Mouse (Mus musculus) heart, postnatal 14 days (tissue): ENCODE measurements at regions not wholly inside any gene's neighbourhood (a gene's known extent, or its start where the extent isn't known, plus 50 kb on each side); places are given as distances from the start of the nearest gene placed in this dataset.

ENCODE experiments used
- DNase-seq, 2 experiments: peaks; one replicate each; pipeline ENCODE4 v3.0.0; 2021 to 2022
- intact Hi-C: fragments of 180-260 bp; cut with DNase I; formaldehyde crosslinking; loops from one replicate; pipeline ENCODE4 v1.15.1; 2025

- DNase-seq, result no peak
Measured at GRCm38 (mm10) chr17:49149896-49150295, 217.7 kb downstream of the Lrfn2 start.

DNA sequence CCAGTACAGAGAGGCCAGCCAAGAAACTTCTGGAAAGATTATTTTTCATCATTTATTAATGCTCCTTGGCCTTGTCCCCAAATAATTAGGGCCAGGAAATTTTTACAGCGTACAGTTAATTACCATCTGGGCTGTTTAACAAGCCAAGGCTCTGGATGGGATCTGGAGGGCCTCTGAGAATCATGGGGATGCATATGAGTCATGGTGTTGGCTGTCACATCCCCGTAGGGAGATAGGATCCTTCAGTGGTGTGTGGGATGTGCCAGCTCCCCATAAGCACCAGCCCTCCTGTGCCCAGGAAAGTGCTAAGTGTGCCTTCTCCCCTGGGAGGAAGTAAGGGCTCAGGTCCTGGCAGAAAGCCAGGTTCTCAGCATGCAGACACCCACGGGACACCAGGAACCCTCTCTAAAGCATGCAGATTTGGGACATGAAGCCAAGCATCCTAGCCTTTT lies 218.8 kb downstream of the Lrfn2 start:
- peak; percentile 26 to 35 for DNase-seq
- intact Hi-C loops, result no loop called here

More at GRCm38 (mm10) chr17:49149896-49150295, 217.7 kb downstream of the Lrfn2 start:
- intact Hi-C loops, result no loop called here

DNA sequence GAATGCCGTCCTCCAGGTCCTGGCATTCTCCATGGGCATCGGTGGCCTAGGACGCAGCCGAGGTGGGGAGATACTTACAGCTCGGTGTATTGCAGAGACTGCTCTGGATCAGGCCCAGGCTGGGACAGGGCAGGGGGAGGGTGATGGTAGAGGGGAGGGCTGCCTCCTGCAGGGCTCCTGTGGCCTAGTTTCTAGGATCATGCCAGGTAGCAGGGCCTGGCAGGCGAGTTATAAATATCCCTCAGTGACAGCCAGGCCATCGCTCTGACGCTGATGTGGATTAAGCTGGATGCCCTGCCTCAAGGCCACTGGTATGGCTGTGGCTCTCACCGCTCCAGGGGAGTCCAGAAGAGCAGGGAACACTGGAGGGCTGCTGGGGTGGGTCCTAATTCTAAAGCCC lies 221.8 kb downstream of the Lrfn2 start:
- intact Hi-C loops, result no loop called here
- peak; percentile 38 to 42 for DNase-seq

DNA sequence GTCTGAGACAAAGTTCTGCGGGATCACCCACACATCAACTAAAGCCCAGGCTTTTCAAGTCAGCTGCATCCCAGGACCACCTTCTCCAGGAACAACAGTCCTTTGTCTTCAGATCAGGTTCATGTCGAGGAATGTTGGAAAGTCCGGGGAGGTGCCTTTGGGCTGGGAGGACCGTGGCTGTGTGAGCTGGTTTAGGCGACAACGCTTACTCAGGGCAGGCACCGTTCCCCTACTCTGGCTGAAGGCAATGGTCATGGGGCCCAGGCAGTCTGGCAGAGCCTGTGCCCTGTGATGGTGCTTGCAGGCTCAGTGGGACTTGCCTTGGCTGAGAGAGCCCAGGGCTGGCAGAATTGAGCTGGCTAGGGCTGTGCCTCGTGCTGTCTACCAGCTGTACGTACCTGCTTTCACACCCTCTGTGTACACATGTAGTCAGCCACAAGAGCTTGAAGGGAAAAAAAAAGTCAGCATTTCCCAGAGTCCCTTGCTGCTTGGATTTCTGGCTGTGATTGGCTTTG lies 222.9 kb downstream of the Lrfn2 start:
- intact Hi-C loops, result no loop called here
- DNase-seq, result no peak

DNA sequence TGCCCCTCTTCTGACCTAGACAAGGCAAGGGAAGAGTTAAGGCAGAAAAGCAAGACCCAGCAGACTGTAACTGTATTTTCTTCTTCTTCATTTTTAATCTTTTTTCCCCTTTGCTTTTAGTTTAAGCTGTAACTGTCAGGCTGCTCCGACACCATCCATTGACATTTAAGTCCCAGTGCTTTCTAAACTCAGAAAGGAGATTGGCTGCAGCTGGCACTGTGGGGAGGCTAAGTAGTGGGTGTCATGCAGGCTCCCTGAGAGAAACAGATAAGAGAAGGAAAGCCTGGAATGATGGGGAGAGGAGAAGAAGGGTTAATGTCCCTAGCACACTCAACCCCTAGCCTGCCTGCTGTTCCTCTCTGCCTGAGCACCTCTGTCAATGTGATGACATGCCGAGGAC lies 225.4 kb downstream of the Lrfn2 start:
- intact Hi-C loops, result no loop called here
- no peak for DNase-seq

DNA sequence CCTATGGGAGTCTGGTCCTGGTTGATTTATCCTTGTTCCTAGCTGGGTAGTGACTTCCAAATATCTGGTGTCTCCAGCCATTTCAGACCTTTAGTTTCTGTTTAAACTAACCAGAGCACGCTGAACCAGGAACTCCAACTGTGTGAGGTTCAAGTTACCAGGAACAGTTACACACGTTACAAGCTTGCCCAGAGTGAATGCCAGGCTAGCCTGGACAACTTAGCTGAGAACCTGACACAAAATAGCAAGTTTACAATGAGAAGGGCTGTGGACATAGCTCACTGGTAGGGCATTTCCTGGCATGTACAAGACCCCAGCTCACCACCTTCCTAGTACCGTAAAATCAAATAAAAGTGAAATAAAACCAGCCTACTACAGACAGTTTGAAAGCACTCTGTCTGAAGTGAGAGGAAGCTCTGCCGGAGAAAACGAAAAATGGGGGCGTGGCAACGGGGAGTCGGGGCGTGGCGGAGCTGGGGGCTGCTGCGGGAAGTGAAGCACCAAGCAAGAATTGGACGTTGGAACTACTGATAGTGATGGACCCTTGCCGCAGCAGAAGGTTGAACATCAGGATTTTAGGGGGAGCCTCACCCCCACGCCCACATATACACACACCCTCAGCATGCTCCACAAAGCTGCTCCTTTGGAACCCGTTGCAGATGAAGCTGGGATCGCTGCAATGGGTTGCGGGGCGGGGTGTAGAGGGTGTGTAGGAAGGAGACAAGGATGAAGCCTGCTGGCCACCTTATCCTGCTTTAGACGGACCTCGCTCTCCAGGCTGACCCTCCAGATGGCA lies 239.3 kb downstream of the Lrfn2 start:
- DNase-seq, result peak; percentile 28 to 48
- intact Hi-C loops, result no loop called here

DNA sequence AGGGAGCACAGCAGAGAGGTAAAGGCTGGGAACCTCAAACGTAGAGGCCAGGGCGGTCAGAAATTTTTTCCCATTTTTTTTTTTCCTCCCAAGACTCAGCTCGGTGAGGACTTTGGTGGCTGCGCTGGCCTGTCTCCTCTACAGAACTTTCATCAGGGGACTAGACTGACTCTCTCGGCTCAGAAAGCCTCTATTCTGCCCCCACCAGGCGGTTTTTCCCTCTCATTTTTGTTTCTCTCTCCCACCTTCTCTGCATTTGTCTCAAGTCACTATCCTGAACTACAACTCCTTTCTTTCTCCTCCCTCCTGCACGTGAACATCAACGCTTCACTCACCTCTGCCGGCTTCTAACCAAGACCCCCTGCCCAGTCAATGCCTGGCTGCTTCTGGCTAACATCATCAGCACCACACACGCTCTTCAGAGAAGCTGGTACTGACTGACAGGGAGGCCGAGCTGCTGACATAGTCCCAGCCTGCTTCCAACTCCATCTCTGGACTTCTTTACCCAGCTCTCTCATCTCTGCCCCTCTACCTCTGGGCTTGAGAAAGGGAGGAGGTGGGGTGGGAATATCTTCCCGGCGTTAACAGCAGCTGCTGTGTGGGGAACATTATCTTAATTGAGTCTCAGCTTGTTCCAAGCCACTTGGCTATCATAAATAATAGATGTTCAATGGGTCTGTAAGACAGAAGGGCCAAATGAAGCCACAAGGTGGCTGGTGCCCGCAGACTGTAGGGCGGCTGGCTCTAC lies 240.0 kb downstream of the Lrfn2 start:
- intact Hi-C loops, result no loop called here
- no peak for DNase-seq

DNA sequence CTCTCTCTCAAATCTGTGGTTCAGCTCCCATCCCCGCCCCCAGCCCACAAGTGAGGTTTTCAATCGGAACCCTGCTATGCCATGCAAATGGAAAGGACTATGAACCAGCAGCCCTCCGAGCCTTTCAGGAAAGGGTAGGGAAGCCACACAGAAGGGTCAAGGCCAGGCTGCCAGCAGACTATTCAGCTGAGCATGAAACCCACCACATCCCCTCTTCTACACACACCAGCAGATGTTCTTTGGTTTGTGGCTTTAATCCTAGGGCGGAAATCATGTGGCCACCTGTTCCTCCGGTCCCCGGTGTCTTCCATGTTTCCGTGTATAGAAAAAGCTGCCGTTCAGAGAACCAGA lies 240.6 kb downstream of the Lrfn2 start:
- intact Hi-C loops, result no loop called here
- no peak for DNase-seq

GRCm38 (mm10) chr17:49177966-49178731 lies 246.0 kb downstream of the Lrfn2 start:
- DNase-seq, result no peak
- intact Hi-C loops, result no loop called here

GRCm38 (mm10) chr17:49182485-49182884 lies 245.7 kb upstream of the Mocs1 start:
- intact Hi-C loops, result loop anchor here (2.0 to 10.0 kb wide), 2 partner anchors 222 to 250 kb away; partner anchors contain the start of gene Lrfn2
- peak; percentile 28 to 52 for DNase-seq

- no peak for DNase-seq
- intact Hi-C loops, result loop anchor here (2.0 to 10.0 kb wide), 2 partner anchors 221 to 251 kb away; partner anchors contain the start of gene Lrfn2
Measured at GRCm38 (mm10) chr17:49183917-49184316, 244.2 kb upstream of the Mocs1 start.

DNA sequence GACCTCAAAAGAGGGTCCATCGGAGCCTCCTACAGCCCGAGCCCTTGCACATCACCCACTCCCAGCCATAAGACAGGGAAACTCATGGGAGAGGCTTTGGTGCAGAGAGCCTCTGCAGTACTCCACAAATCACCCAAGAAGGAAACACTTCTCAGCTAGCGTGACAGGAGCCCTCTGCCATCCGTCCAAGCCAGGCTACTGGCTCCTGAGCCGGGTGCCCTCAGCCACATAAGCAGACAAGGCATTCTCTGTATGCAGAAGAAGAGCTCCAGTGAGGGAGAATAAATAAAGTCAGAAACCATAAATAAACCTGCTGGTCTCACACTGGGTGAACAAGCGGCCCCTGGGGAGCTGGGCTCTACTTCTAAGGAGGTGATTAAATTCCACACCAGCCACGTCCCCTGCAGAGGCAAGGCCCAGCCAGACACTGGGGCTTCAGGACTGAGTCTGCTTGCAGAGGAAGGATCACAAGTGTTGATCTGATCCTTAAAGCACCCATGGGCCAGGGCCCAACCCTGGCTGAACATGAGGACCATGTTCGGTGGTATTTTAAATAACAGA lies 243.0 kb upstream of the Mocs1 start:
- intact Hi-C loops, result loop anchor here (10.0 kb wide), 1 partner anchor 220 kb away; no protein-coding TSS in a partner anchor
- no peak for DNase-seq

DNA sequence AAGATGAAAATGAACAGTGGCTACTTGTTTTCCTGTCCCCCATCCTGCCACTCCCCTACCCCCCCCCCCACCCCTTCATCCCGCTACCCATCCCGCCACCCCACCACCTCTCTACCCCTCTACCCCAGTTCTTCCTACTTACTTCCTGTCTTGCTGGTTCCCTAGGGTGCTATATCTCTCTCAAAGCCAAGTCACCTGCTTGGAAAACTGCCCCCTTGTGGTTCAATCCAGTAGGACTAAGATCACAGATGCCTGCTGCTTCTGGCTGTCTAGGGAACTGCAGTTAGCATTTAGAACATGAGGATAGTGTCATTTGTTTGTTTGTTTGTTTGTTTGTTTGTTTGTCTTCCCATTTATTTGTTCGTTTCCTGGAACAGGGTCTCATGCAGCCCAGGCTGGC lies 238.4 kb upstream of the Mocs1 start:
- intact Hi-C loops, result loop anchor here (10.0 kb wide), 1 partner anchor 215 kb away; no protein-coding TSS in a partner anchor
- peak; percentile 21 to 56 for DNase-seq

GRCm38 (mm10) chr17:49190337-49190736 lies 237.8 kb upstream of the Mocs1 start:
- no peak for DNase-seq
- intact Hi-C loops, result no loop called here

DNA sequence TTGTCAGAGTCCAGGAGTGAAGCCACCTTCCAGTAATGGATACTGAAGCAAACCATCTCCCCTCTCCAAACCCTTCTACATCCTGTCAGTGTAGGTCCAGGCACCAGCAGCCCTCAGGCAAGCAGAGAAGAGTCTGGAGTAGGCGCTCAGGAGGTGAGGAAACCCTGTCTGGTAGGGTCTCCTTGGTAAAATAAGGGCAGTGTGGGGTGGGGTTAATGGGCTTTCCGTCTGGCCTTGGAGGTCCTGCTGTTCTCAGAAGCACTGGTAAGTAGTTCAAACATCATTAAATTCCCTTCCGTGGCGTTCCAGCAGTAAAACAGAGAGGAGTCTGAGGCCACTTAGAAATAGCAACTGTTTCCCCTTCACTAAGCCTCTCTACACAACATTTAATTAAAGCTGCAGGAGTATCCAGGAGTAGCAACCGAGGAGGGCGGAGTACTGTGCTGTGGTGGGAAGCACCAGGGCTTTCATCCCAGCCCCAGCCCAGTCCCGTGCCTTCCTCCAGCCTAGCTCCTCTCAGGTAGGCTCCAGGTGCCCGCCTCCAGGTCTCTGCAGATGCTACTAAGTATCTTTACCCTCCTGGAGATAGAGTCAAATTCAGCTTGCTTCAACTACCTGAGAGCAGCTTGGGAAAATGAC lies 232.0 kb upstream of the Mocs1 start:
- no peak for DNase-seq
- intact Hi-C loops, result no loop called here

DNA sequence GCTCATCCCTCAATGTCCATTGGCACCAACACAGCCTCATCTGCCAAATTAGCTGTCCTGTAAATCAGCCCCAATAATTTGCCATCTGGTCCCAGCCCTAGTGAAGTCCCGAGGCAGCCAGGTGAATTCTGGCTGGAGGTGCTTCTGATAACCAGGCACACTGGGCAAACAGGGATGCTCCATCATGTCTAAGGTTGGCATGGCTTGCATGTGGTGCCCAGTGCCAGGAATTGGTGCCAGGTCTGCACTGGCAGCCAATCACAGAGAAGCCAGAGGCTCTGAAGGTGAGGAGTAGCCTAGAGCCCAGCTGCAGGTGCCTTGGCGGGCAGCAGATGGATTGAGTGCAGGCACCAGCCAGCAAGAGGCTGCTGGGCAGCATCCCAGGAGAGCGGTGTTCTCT lies 226.7 kb upstream of the Mocs1 start:
- intact Hi-C loops, result no loop called here
- DNase-seq, result no peak

- DNase-seq, result no peak
- intact Hi-C loops, result no loop called here
Measured at GRCm38 (mm10) chr17:49205095-49205494, 223.1 kb upstream of the Mocs1 start.

DNA sequence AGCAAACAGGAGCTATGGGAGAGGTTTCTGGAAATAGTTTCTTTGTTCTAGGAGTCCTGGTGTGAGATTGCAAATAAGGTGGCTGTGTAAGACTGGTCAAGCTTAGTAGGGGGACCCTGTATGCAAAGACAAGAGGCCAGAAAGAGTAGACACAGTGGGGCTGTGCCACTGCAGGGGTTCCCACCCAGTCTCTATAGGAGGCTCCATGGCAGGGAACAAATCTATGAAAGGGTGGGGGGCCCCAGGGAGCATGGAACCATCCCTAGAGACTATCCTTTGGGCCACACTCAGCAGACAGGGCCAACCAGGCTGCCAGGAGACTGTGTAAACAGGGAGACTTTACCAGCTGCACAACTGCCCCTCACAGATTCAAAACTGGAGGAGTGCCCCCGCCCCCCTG lies 222.6 kb upstream of the Mocs1 start:
- intact Hi-C loops, result no loop called here
- DNase-seq, result no peak

GRCm38 (mm10) chr17:49206708-49207107 lies 221.5 kb upstream of the Mocs1 start:
- intact Hi-C loops, result no loop called here
- no peak for DNase-seq

DNA sequence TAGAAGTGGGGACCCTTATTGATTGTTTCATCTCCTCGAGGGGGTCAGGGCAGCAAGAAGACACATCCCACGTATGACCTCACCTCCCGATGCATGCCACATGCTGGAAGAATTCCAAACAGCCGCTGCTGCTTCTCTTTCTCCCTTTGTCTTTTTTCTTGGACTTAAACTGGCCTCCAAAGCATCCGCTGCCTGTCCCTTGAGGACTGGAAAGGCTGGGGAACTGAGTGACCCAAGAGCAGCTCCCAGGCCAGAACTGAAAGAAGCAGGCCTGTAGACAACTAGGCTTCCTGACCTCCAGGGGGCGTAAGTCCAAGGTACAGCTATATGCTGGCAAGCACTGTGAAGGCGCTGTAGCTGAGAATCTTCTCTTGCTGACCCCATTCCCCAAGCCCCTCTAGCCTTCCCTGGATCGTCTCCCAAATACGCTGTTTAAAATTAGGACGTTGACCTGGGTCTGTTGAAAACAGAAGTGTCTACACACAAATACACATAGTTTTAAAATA lies 219.8 kb upstream of the Mocs1 start:
- intact Hi-C loops, result no loop called here
- DNase-seq, result peak; percentile 13 to 36
